Mouse (Mus musculus): ENCODE data around the gene Rab25. TPM values are rescaled to one million over a fixed set of nuclear protein-coding genes. Genes with fewer than 3 reads are reported as not detected.

The Rab25 gene
- polyA plus RNA-seq, 1 experiment from 2014 or later = 0.78 TPM

DNA sequence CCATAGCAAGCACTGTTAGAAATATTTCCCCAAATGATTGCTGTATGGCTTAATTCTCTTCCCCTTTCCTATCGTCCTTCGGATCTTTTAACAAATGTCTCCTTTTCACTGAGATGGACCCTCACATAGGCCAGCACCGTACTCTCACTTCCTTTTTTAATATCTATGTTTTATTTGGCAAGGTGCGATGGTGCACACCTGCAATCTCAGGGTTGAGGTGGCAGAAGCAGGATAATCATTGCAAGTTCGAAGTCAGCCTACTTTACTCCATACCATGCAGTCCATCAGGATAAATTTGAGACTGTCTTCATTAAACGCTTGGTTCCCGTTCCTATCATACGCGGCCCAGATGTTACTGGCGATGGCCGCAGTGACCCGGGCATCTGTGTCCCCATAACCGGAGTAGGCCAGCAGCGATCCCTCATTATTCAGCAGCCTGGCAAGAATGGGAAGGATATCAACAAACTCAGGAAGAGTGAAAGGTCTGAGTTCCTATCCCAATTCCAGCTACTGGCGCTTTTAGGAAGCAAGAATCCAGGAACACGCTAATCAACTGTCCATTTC, 4.1 kb upstream of the Rab25 start:
- no peak for ATAC-seq (ENCODE audit: insufficient read depth, low FRiP score, low TSS enrichment)
- H3K9me3 ChIP-seq (ENCODE audit: control insufficient read depth, low read length) = no peaks in the 10 kb centered on the region
- H3K4me2 ChIP-seq (ENCODE audit: low read depth) = peak overlapping the region; percentile 79
- peaks cover 8% of the 10 kb centered on the region for H3K36me3 ChIP-seq (ENCODE audit: control insufficient read depth, insufficient read depth, low read length)
- no peak for DNase-seq (ENCODE audit: low spot score)
- 25% methylated on average over 16 of the region's 16 CpGs for WGBS
- H3K27ac ChIP-seq (ENCODE audit: low read depth, low read length) = peak overlapping the region; percentile 64; the same call in 1 of the 2 replicates
- peaks cover 11% of the 10 kb centered on the region for H3K4me1 ChIP-seq (ENCODE audit: control insufficient read depth, insufficient read depth, low read length)
- H3K27me3 ChIP-seq (ENCODE audit: control insufficient read depth, insufficient read depth, low read length) = no peaks in the 10 kb centered on the region
- H3K4me3 ChIP-seq (ENCODE audit: low read depth, low read length) = peak overlapping the region; percentile 90
- peak overlapping the region; percentile 66 for H3K9ac ChIP-seq (ENCODE audit: low read length)

GRCm38 (mm10) chr3:88551586-88551985, 3.5 kb upstream of the Rab25 start:
- WGBS = 86% methylated on average over 4 of the region's 4 CpGs
- Histone ChIP-seq H3K9ac (ENCODE audit: low read length) (no peak overlapping the region), H3K4me3 (ENCODE audit: low read depth, low read length) (no peak overlapping the region)

GRCm38 (mm10) chr3:88546674-88547418, 1.3 kb downstream of the Rab25 start:
- 78% methylated on average over 6 of the region's 6 CpGs for WGBS

More at GRCm38 (mm10) chr3:88551586-88551985, 3.5 kb upstream of the Rab25 start:
- H3K36me3 ChIP-seq (ENCODE audit: control insufficient read depth, insufficient read depth, low read length) = peaks cover 4% of the 10 kb centered on the region
- H3K9me3 ChIP-seq (ENCODE audit: control insufficient read depth, low read length) = no peaks in the 10 kb centered on the region
- H3K27me3 ChIP-seq (ENCODE audit: control insufficient read depth, insufficient read depth, low read length) = no peaks in the 10 kb centered on the region
- ATAC-seq (ENCODE audit: insufficient read depth, low FRiP score, low TSS enrichment) (no peak), DNase-seq (ENCODE audit: low spot score) (no peak)
- H3K27ac ChIP-seq (ENCODE audit: low read depth, low read length) = no peak overlapping the region
- peaks cover 11% of the 10 kb centered on the region for H3K4me1 ChIP-seq (ENCODE audit: control insufficient read depth, insufficient read depth, low read length)
- no peak overlapping the region; the same call in 1 of the 2 replicates for H3K4me2 ChIP-seq (ENCODE audit: low read depth)

DNA sequence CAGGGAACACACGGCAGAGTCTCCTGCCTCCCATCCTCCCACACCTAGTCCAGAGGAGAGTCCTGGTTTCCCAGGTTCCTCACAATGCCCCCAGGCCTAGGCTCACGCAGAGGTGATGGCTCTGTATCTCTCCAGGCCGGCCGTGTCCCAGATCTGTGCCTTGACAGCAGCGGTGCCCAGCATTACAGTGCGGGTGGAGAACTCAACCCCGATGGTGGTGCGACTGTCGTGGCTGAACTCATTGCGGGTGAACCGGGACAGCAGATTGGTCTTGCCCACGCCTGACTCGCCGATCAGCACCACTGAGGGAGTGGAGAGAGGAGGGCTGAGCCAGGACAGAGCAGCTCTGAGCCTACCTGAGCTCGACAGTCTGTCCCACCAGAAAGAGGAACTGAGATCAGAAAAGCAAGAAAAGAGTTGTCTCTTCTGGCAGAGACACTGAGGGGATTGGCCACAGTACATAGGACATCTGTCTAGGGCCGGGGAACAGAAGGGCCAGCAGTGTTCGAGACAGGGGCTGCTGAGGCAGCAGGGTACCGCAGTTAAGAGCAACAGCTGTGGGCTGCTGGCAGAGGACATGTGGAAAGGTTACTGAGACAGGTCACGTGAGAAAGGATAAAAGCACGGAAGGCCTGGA, 3.0 kb downstream of the Rab25 start:
- WGBS = 67% methylated on average over 20 of the region's 20 CpGs
- H3K4me3 ChIP-seq (ENCODE audit: low read depth, low read length) = no peak overlapping the region
- no peak overlapping the region for H3K9ac ChIP-seq (ENCODE audit: low read length)
- DNase-seq (ENCODE audit: low spot score) (no peak), ATAC-seq (ENCODE audit: insufficient read depth, low FRiP score, low TSS enrichment) (no peak)
- peaks cover 2% of the 10 kb centered on the region; the same call in 1 of the 2 replicates for H3K36me3 ChIP-seq (ENCODE audit: control insufficient read depth, insufficient read depth, low read length)
- no peaks in the 10 kb centered on the region for H3K27me3 ChIP-seq (ENCODE audit: control insufficient read depth, insufficient read depth, low read length)
- no peak overlapping the region for H3K4me2 ChIP-seq (ENCODE audit: low read depth)
- H3K27ac ChIP-seq (ENCODE audit: low read depth, low read length) = no peak overlapping the region
- no peaks in the 10 kb centered on the region for H3K4me1 ChIP-seq (ENCODE audit: control insufficient read depth, insufficient read depth, low read length)
- H3K9me3 ChIP-seq (ENCODE audit: control insufficient read depth, low read length) = no peaks in the 10 kb centered on the region

More at GRCm38 (mm10) chr3:88546674-88547418, 1.3 kb downstream of the Rab25 start:
- Histone ChIP-seq H3K27ac (ENCODE audit: low read depth, low read length) (no peak overlapping the region), H3K4me3 (ENCODE audit: low read depth, low read length) (no peak overlapping the region), H3K27me3 (ENCODE audit: control insufficient read depth, insufficient read depth, low read length) (no peaks in the 10 kb centered on the region), H3K36me3 (ENCODE audit: control insufficient read depth, insufficient read depth, low read length) (no peaks in the 10 kb centered on the region; the same call in 1 of the 2 replicates), H3K4me2 (ENCODE audit: low read depth) (no peak overlapping the region), H3K4me1 (ENCODE audit: control insufficient read depth, insufficient read depth, low read length) (peaks cover 2% of the 10 kb centered on the region), H3K9ac (ENCODE audit: low read length) (no peak overlapping the region), H3K9me3 (ENCODE audit: control insufficient read depth, low read length) (no peaks in the 10 kb centered on the region)
- no peak for ATAC-seq (ENCODE audit: insufficient read depth, low FRiP score, low TSS enrichment)
- no peak for DNase-seq (ENCODE audit: low spot score)

GRCm38 (mm10) chr3:88544514-88544913, 3.6 kb downstream of the Rab25 start:
- Histone ChIP-seq H3K36me3 (ENCODE audit: control insufficient read depth, insufficient read depth, low read length) (peaks cover 3% of the 10 kb centered on the region; the same call in 1 of the 2 replicates), H3K27me3 (ENCODE audit: control insufficient read depth, insufficient read depth, low read length) (no peaks in the 10 kb centered on the region), H3K9me3 (ENCODE audit: control insufficient read depth, low read length) (no peaks in the 10 kb centered on the region), H3K4me3 (ENCODE audit: low read depth, low read length) (no peak overlapping the region), H3K9ac (ENCODE audit: low read length) (no peak overlapping the region), H3K27ac (ENCODE audit: low read depth, low read length) (no peak overlapping the region), H3K4me1 (ENCODE audit: control insufficient read depth, insufficient read depth, low read length) (no peaks in the 10 kb centered on the region; the same call in 1 of the 2 replicates), H3K4me2 (ENCODE audit: low read depth) (no peak overlapping the region)
- ATAC-seq (ENCODE audit: insufficient read depth, low FRiP score, low TSS enrichment) (no peak), DNase-seq (ENCODE audit: low spot score) (no peak)
- WGBS = 45% methylated on average over 5 of the region's 5 CpGs

DNA sequence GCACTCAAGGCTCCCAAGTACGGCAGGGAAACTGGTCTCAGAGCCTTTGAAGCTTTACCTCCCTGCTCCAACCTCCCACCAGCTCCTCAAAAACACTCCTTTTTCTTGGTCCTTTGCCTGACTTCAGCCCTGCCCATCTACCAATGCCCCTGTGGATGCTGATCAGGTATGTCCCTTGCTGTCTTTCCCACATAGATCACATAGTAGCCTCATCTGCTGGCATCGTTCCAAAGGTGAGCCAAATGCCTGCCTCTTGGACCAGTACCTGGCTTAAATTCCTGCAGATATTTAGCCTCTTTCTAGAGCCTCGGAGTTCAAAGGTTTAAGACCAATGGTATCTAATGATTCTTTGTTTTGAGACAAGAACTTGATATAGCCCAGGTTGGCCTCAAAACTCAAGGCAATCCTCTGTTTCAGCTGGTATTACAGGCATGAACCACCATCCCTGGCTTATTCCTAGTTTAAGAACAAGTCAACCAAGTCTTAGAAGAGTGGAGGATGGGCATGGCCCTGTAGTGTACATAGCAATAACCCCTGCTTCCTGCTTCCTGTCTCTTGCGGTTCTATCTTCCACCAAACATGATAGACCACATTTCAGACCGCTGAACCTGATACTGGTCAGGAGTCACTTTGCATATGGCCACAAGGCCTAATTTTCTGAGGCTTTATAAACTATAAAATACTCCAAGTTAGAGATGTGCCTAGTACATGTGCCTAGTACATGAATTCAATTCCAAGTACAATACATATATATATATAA, 4.3 kb downstream of the Rab25 start:
- 77% methylated on average over 5 of the region's 5 CpGs for WGBS
- Histone ChIP-seq H3K9me3 (ENCODE audit: control insufficient read depth, low read length) (no peaks in the 10 kb centered on the region), H3K9ac (ENCODE audit: low read length) (no peak overlapping the region), H3K27me3 (ENCODE audit: control insufficient read depth, insufficient read depth, low read length) (no peaks in the 10 kb centered on the region), H3K4me2 (ENCODE audit: low read depth) (no peak overlapping the region), H3K36me3 (ENCODE audit: control insufficient read depth, insufficient read depth, low read length) (peaks cover 3% of the 10 kb centered on the region; the same call in 1 of the 2 replicates), H3K4me3 (ENCODE audit: low read depth, low read length) (no peak overlapping the region), H3K4me1 (ENCODE audit: control insufficient read depth, insufficient read depth, low read length) (peaks cover 4% of the 10 kb centered on the region), H3K27ac (ENCODE audit: low read depth, low read length) (no peak overlapping the region)
- ATAC-seq (ENCODE audit: insufficient read depth, low FRiP score, low TSS enrichment) = no peak
- DNase-seq (ENCODE audit: low spot score) = no peak

DNA sequence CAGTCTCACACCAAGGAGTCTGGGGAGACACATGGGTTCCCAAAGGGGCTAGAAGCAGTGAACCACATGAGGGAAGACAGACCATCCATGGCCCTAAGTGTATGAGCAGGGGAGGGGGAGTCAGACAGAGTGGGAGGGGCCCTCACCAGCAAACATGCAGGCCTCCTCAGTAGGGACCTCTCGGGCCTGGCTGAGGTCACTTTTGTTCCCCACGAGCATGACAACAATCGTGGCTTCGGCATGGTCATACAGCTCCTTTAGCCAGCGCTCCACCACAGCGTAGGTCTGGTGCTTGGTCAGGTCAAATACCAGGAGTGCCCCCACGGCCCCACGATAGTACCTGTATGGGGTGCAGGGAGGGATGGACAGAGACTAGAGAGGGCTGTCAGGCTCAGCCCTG, 4.9 kb downstream of the Rab25 start:
- WGBS = 89% methylated on average over 8 of the region's 8 CpGs

GRCm38 (mm10) chr3:88542486-88542885, 5.6 kb downstream of the Rab25 start:
- ATAC-seq (ENCODE audit: insufficient read depth, low FRiP score, low TSS enrichment) = no peak
- H3K4me1 ChIP-seq (ENCODE audit: control insufficient read depth, insufficient read depth, low read length) = peaks cover 17% of the 10 kb centered on the region
- H3K27me3 ChIP-seq (ENCODE audit: control insufficient read depth, insufficient read depth, low read length) = no peaks in the 10 kb centered on the region
- no peak for DNase-seq (ENCODE audit: low spot score)
- peaks cover 13% of the 10 kb centered on the region for H3K36me3 ChIP-seq (ENCODE audit: control insufficient read depth, insufficient read depth, low read length)
- no peaks in the 10 kb centered on the region for H3K9me3 ChIP-seq (ENCODE audit: control insufficient read depth, low read length)
- no peak overlapping the region for H3K4me2 ChIP-seq (ENCODE audit: low read depth)
- H3K9ac ChIP-seq (ENCODE audit: low read length) = no peak overlapping the region
- no peak overlapping the region for H3K27ac ChIP-seq (ENCODE audit: low read depth, low read length)
- WGBS = 67% methylated on average over 4 of the region's 4 CpGs
- H3K4me3 ChIP-seq (ENCODE audit: low read depth, low read length) = no peak overlapping the region

More for the DNA sequence above, 4.9 kb downstream of the Rab25 start:
- Histone ChIP-seq H3K9ac (ENCODE audit: low read length) (no peak overlapping the region), H3K4me1 (ENCODE audit: control insufficient read depth, insufficient read depth, low read length) (peaks cover 10% of the 10 kb centered on the region), H3K27me3 (ENCODE audit: control insufficient read depth, insufficient read depth, low read length) (no peaks in the 10 kb centered on the region), H3K27ac (ENCODE audit: low read depth, low read length) (no peak overlapping the region), H3K4me2 (ENCODE audit: low read depth) (no peak overlapping the region), H3K4me3 (ENCODE audit: low read depth, low read length) (no peak overlapping the region), H3K36me3 (ENCODE audit: control insufficient read depth, insufficient read depth, low read length) (peaks cover 8% of the 10 kb centered on the region), H3K9me3 (ENCODE audit: control insufficient read depth, low read length) (no peaks in the 10 kb centered on the region)
- ATAC-seq (ENCODE audit: insufficient read depth, low FRiP score, low TSS enrichment) = no peak
- DNase-seq (ENCODE audit: low spot score) = no peak
